Mouse (Mus musculus) E14TG2a.4 (cell line): ENCODE measurements around the gene Capn10.

Experiments
- CTCF ChIP-seq: conservative IDR thresholded peaks from 2 replicates; pipeline ENCODE4 v1.5.1; 2014; ENCODE audit warnings: low read length
- NANOG ChIP-seq: IDR thresholded peaks from 2 replicates; pipeline ENCODE4 v1.6.1; 2014; ENCODE audit warnings: borderline replicate concordance, low read length, mixed read lengths
- POU5F1 ChIP-seq: IDR thresholded peaks from 2 replicates; pipeline ENCODE4 v1.6.1; 2014; ENCODE audit warnings: low read length, borderline replicate concordance

GRCm38 (mm10) chr1:92888901-92889655 is 45.1 kb upstream of the Capn10 start:
- TF ChIP-seq CTCF (no peak), POU5F1 (no peak), NANOG (no peak; the same call in 1 of the 2 replicates)
